Mouse (Mus musculus) neural tube, embryonic 14.5 days (tissue): ENCODE measurements around the gene Slc25a28. TPM values are rescaled to one million over a fixed set of nuclear protein-coding genes. Genes with fewer than 3 reads are reported as not detected.

Experiments used
- ATAC-seq: fragments of 200-750 bp; cut with Nextera tagmentation; 2 replicates; pipeline ENCODE4 v1.8.0; 2017; ENCODE audit warnings: low read depth, mild to moderate bottlenecking, moderate TSS enrichment, moderate library complexity
- H3K27ac ChIP-seq: fragments of 300-500 bp; sonication (generic); 2 replicates; pipeline ENCODE4 v1.5.1; 2014; ENCODE audit warnings: low read depth, mild to moderate bottlenecking, control low read depth, low read length, moderate library complexity, mixed read lengths
- H3K27me3 ChIP-seq: fragments of 300-500 bp; sonication (generic); 2 replicates; pipeline ENCODE4 v1.6.1; 2014; ENCODE audit warnings: low read length; ENCODE audit not compliant: control insufficient read depth, insufficient read depth
- H3K36me3 ChIP-seq: fragments of 300-500 bp; sonication (generic); 2 replicates; pipeline ENCODE4 v1.6.1; 2014; ENCODE audit warnings: low read length, mixed read lengths; ENCODE audit not compliant: control insufficient read depth, insufficient read depth
- H3K4me1 ChIP-seq: fragments of 300-500 bp; sonication (generic); 2 replicates; pipeline ENCODE4 v1.6.1; 2014; ENCODE audit warnings: low read length; ENCODE audit not compliant: control insufficient read depth, insufficient read depth
- H3K4me2 ChIP-seq: fragments of 300-500 bp; sonication (generic); 2 replicates; pipeline ENCODE4 v1.6.1; 2014; ENCODE audit warnings: mild to moderate bottlenecking, low read depth, low read length, control low read depth
- H3K4me3 ChIP-seq: fragments of 300-500 bp; sonication (generic); 2 replicates; pipeline ENCODE4 v1.5.1; 2014; ENCODE audit warnings: low read depth, low read length, control low read depth, mixed read lengths
- H3K9ac ChIP-seq: fragments of 300-500 bp; sonication (generic); replicated peaks from 2 replicates; pipeline ENCODE4 v1.6.1; 2014; ENCODE audit warnings: low read depth, mild to moderate bottlenecking, control low read depth, low read length, mixed read lengths
- H3K9me3 ChIP-seq: fragments of 300-500 bp; sonication (generic); 2 replicates; pipeline ENCODE4 v1.6.1; 2016; ENCODE audit warnings: low read length; ENCODE audit not compliant: control insufficient read depth
- WGBS: fragments of 180-500 bp; shearing (Covaris S2); extraction: QIAGEN DNeasy Blood & Tissue Kit; methylation state at CpG from one replicate; pipeline ENCODE4 v1.1.7; 2014; 5-methylcytosine and 5-hydroxymethylcytosine counted together
- polyA plus RNA-seq: library from polyadenylated mRNA; unstranded; fragments of >200 nt; fragmentation: Nextera tagmentation; extraction: Ambion mirVana; gene quantifications from 2 replicates; pipeline ENCODE4 v1.2.1, GENCODE M21; 2014

The Slc25a28 gene
- polyA plus RNA-seq, 1 experiment from 2014 or later, result 15.5 TPM

- peaks cover 15% of the 10 kb centered on the region for H3K36me3 ChIP-seq
- 94% methylated on average over 17 of the region's 17 CpGs for WGBS
- no peak overlapping the region for H3K4me2 ChIP-seq
- no peak for ATAC-seq
- no peaks in the 10 kb centered on the region for H3K9me3 ChIP-seq
- no peaks in the 10 kb centered on the region for H3K27me3 ChIP-seq
- no peak overlapping the region for H3K27ac ChIP-seq
- no peak overlapping the region for H3K4me3 ChIP-seq
- no peaks in the 10 kb centered on the region for H3K4me1 ChIP-seq
- H3K9ac ChIP-seq, result no peak overlapping the region
These were observed 30.3 kb upstream of the Slc25a28 start for GRCm38 (mm10) chr19:43704787-43705497.

- H3K27me3 ChIP-seq, result no peaks in the 10 kb centered on the region
- H3K27ac ChIP-seq, result no peak overlapping the region
- no peak for ATAC-seq
- no peak overlapping the region for H3K9ac ChIP-seq
- peaks cover 15% of the 10 kb centered on the region for H3K36me3 ChIP-seq
- no peak overlapping the region for H3K4me2 ChIP-seq
- H3K9me3 ChIP-seq, result no peaks in the 10 kb centered on the region
- 92% methylated on average over 11 of the region's 11 CpGs for WGBS
- no peaks in the 10 kb centered on the region for H3K4me1 ChIP-seq
- H3K4me3 ChIP-seq, result no peak overlapping the region
These were observed 29.5 kb upstream of the Slc25a28 start for GRCm38 (mm10) chr19:43704211-43704610.

- Histone ChIP-seq H3K4me1 (no peaks in the 10 kb centered on the region), H3K4me2 (no peak overlapping the region), H3K9me3 (no peaks in the 10 kb centered on the region), H3K4me3 (no peak overlapping the region), H3K27ac (no peak overlapping the region), H3K9ac (no peak overlapping the region), H3K27me3 (no peaks in the 10 kb centered on the region), H3K36me3 (peaks cover under 1% of the 10 kb centered on the region)
- ATAC-seq, result no peak
- WGBS, result 83% methylated on average over 6 of the region's 6 CpGs
These were observed 25.1 kb upstream of the Slc25a28 start for GRCm38 (mm10) chr19:43699763-43700155.

GRCm38 (mm10) chr19:43699021-43699762 is 24.5 kb upstream of the Slc25a28 start:
- no peak overlapping the region for H3K9ac ChIP-seq
- no peaks in the 10 kb centered on the region for H3K9me3 ChIP-seq
- H3K4me2 ChIP-seq, result no peak overlapping the region
- no peaks in the 10 kb centered on the region; the same call in none of the 2 replicates for H3K36me3 ChIP-seq
- no peaks in the 10 kb centered on the region for H3K4me1 ChIP-seq
- 73% methylated on average over 11 of the region's 11 CpGs for WGBS
- no peaks in the 10 kb centered on the region for H3K27me3 ChIP-seq
- no peak overlapping the region for H3K27ac ChIP-seq
- ATAC-seq, result no peak
- no peak overlapping the region for H3K4me3 ChIP-seq

- Histone ChIP-seq H3K4me3 (no peak overlapping the region), H3K9me3 (no peaks in the 10 kb centered on the region), H3K36me3 (no peaks in the 10 kb centered on the region; the same call in 1 of the 2 replicates), H3K4me1 (no peaks in the 10 kb centered on the region), H3K27ac (no peak overlapping the region), H3K4me2 (no peak overlapping the region), H3K9ac (no peak overlapping the region), H3K27me3 (no peaks in the 10 kb centered on the region)
- 92% methylated on average over 5 of the region's 5 CpGs for WGBS
- no peak for ATAC-seq
These were observed 23.1 kb upstream of the Slc25a28 start for GRCm38 (mm10) chr19:43697666-43698370.

- no peaks in the 10 kb centered on the region for H3K9me3 ChIP-seq
- no peaks in the 10 kb centered on the region for H3K27me3 ChIP-seq
- H3K4me3 ChIP-seq, result no peak overlapping the region
- H3K4me1 ChIP-seq, result peaks cover 7% of the 10 kb centered on the region; the same call in 1 of the 2 replicates
- WGBS, result 49% methylated on average over 10 of the region's 10 CpGs
- no peak overlapping the region for H3K27ac ChIP-seq
- H3K9ac ChIP-seq, result no peak overlapping the region
- H3K36me3 ChIP-seq, result no peaks in the 10 kb centered on the region; the same call in 1 of the 2 replicates
- ATAC-seq, result no peak
- no peak overlapping the region for H3K4me2 ChIP-seq
These were observed 20.9 kb upstream of the Slc25a28 start for GRCm38 (mm10) chr19:43695514-43695964.

- ATAC-seq, result no peak
- Histone ChIP-seq H3K36me3 (no peaks in the 10 kb centered on the region), H3K4me1 (peaks cover 12% of the 10 kb centered on the region; the same call in 1 of the 2 replicates), H3K9ac (no peak overlapping the region), H3K27ac (no peak overlapping the region), H3K4me3 (no peak overlapping the region), H3K4me2 (no peak overlapping the region), H3K27me3 (no peaks in the 10 kb centered on the region), H3K9me3 (no peaks in the 10 kb centered on the region)
- 77% methylated on average over 14 of the region's 14 CpGs for WGBS
These were observed 18.1 kb upstream of the Slc25a28 start for GRCm38 (mm10) chr19:43692815-43693214.

GRCm38 (mm10) chr19:43689419-43690246 is 15.0 kb upstream of the Slc25a28 start, which contains the start of gene Entpd7:
TSS of gene Entpd7 (plus strand) at chr19:43689672.
- peaks cover 12% of the 10 kb centered on the region; the same call in 1 of the 2 replicates for H3K4me1 ChIP-seq
- H3K4me2 ChIP-seq, result peak within 1 kb of the TSS; percentile 73
- 0% methylated on average over 60 of the region's 60 CpGs for WGBS
- peak within 1 kb of the TSS; percentile 74 for H3K27ac ChIP-seq
- peak within 1 kb of the TSS; percentile 93 for H3K9ac ChIP-seq
- no peaks in the 10 kb centered on the region for H3K36me3 ChIP-seq
- H3K27me3 ChIP-seq, result no peaks in the 10 kb centered on the region
- peak; percentile 98 for ATAC-seq
- peak within 1 kb of the TSS; percentile 77 for H3K4me3 ChIP-seq
- no peaks in the 10 kb centered on the region for H3K9me3 ChIP-seq
